15 mouse cellular contexts compared by ENCODE assay signal in genomic region chr7:113828122-113828571, GRCm38 (mm10).
DNase-seq lines count a peak whose midpoint lies in the region; ATAC-seq lines count a peak whose summit lies in the region.
"Had no signal": no experiment of that assay in that cellular context is flagged by ENCODE, and none has a peak within 500 bp of the region (broad histone marks: within the 10 kb centered on the region; RNA-seq: fewer than 3 reads in every experiment).

No protein-coding gene starts in this region.

- no peaks in the 10 kb centered on the region for H3K36me3 ChIP-seq in neural tube, embryonic 11.5 days (ENCODE audit: control insufficient read depth, insufficient read depth, low read length)
- H3K36me3 ChIP-seq in hindbrain, embryonic 11.5 days (ENCODE audit: control insufficient read depth, insufficient read depth, low read length): no peaks in the 10 kb centered on the region
- no peaks in the 10 kb centered on the region for H3K36me3 ChIP-seq in midbrain, embryonic 11.5 days (ENCODE audit: control insufficient read depth, insufficient read depth, low read length)
- H3K36me3 ChIP-seq: limb, embryonic 12.5 days had no signal

- H3K4me1 ChIP-seq in neural tube, embryonic 11.5 days (ENCODE audit: control insufficient read depth, insufficient read depth, low read length): peaks cover 7% of the 10 kb centered on the region
- no peaks in the 10 kb centered on the region for H3K4me1 ChIP-seq in hindbrain, embryonic 11.5 days (replicated peaks; ENCODE audit: control insufficient read depth, insufficient read depth, low read length)
- peaks cover 13% of the 10 kb centered on the region; the same call in 1 of the 2 replicates for H3K4me1 ChIP-seq in midbrain, embryonic 11.5 days (ENCODE audit: control insufficient read depth, insufficient read depth, low read length)
- H3K4me1 ChIP-seq: limb, embryonic 12.5 days had no signal

- peak; percentile 80 for ATAC-seq in neural tube, embryonic 11.5 days (ENCODE audit: insufficient read depth, low FRiP score, low TSS enrichment)
- ATAC-seq in hindbrain, embryonic 11.5 days (ENCODE audit: low FRiP score): peak; percentile 67
- peak; percentile 65 for ATAC-seq in midbrain, embryonic 11.5 days (ENCODE audit: low FRiP score)

- intact Hi-C loops in left cerebral cortex, postnatal 10 days (cut with DNase I): no loop called here

- 36% methylated on average over 2 of the region's 2 CpGs for WGBS in neural tube, embryonic 11.5 days
- WGBS in hindbrain, embryonic 11.5 days: 28% methylated on average over 2 of the region's 2 CpGs
- WGBS in midbrain, embryonic 11.5 days: 12% methylated on average over 2 of the region's 2 CpGs

- H3K27me3 ChIP-seq in neural tube, embryonic 11.5 days (ENCODE audit: control insufficient read depth, insufficient read depth, low read length): no peaks in the 10 kb centered on the region
- no peaks in the 10 kb centered on the region for H3K27me3 ChIP-seq in hindbrain, embryonic 11.5 days (ENCODE audit: control insufficient read depth, insufficient read depth, low read length)
- peaks cover 2% of the 10 kb centered on the region; the same call in 1 of the 2 replicates for H3K27me3 ChIP-seq in midbrain, embryonic 11.5 days (ENCODE audit: control insufficient read depth, insufficient read depth, low read length)
- H3K27me3 ChIP-seq: limb, embryonic 12.5 days had no signal

- no peak overlapping the region for H3K27ac ChIP-seq in neural tube, embryonic 11.5 days (ENCODE audit: low read depth, low read length)
- no peak overlapping the region for H3K27ac ChIP-seq in hindbrain, embryonic 11.5 days (ENCODE audit: low read depth, low read length)
- no peak overlapping the region for H3K27ac ChIP-seq in midbrain, embryonic 11.5 days (ENCODE audit: low read depth, low read length)
- H3K27ac ChIP-seq: limb, embryonic 12.5 days had no signal

- DNase-seq in neural tube, embryonic 11.5 days (ENCODE audit: low spot score): peak; percentile 38
- DNase-seq in neural tube, embryonic 10.5 days (ENCODE audit: extremely low spot score, low spot score): no peak
- DNase-seq in hindbrain, embryonic 11.5 days (ENCODE audit: low spot score): no peak
- no peak for DNase-seq in midbrain, embryonic 11.5 days (ENCODE audit: low spot score, missing footprints)
- peak; percentile 76 for DNase-seq in retina, postnatal 1 day
- no peak for DNase-seq in liver
- DNase-seq in left cerebral cortex, postnatal 10 days (ENCODE audit: extremely low spot score in 1 of 2, low spot score in 2 of 2): no peak
- DNase-seq in gastrocnemius, postnatal 10 days: no peak
- DNase-seq: adrenal gland, postnatal 10 days; cerebellum, postnatal 36 days; heart, postnatal 4 days; layer of hippocampus, adult 9-11 months; lung, adult 2 months had no signal

- H3K4me3 ChIP-seq in neural tube, embryonic 11.5 days (ENCODE audit: low read depth, low read length): no peak overlapping the region
- H3K4me3 ChIP-seq in hindbrain, embryonic 11.5 days (ENCODE audit: low read depth, low read length): no peak overlapping the region
- H3K4me3 ChIP-seq in midbrain, embryonic 11.5 days (ENCODE audit: low read depth, low read length): no peak overlapping the region
- H3K4me3 ChIP-seq: limb, embryonic 12.5 days; myocyte had no signal

- no peaks in the 10 kb centered on the region for H3K9me3 ChIP-seq in neural tube, embryonic 11.5 days (ENCODE audit: control insufficient read depth, low read length)
- no peaks in the 10 kb centered on the region for H3K9me3 ChIP-seq in hindbrain, embryonic 11.5 days (ENCODE audit: control insufficient read depth, low read length)
- H3K9me3 ChIP-seq in midbrain, embryonic 11.5 days (ENCODE audit: control insufficient read depth, low read length): no peaks in the 10 kb centered on the region
- H3K9me3 ChIP-seq: limb, embryonic 12.5 days had no signal

- H3K4me2 ChIP-seq in neural tube, embryonic 11.5 days (ENCODE audit: low read depth): no peak overlapping the region
- H3K4me2 ChIP-seq in hindbrain, embryonic 11.5 days (replicated peaks; ENCODE audit: low read depth, low read length): no peak overlapping the region
- H3K4me2 ChIP-seq in midbrain, embryonic 11.5 days: no peak overlapping the region
- H3K4me2 ChIP-seq: limb, embryonic 12.5 days had no signal

- no peak overlapping the region for H3K9ac ChIP-seq in neural tube, embryonic 11.5 days (ENCODE audit: low read length)
- no peak overlapping the region for H3K9ac ChIP-seq in hindbrain, embryonic 11.5 days (ENCODE audit: low read depth, low read length)
- H3K9ac ChIP-seq in midbrain, embryonic 11.5 days (ENCODE audit: low read length): no peak overlapping the region
- H3K9ac ChIP-seq: limb, embryonic 12.5 days had no signal

Comparison
In these comparisons a context has a peak if more than half of its experiments do, and no peak if none do; other contexts are left out.
1. DNase-seq: peak in neural tube, embryonic 11.5 days (single experiment) and retina, postnatal 1 day (single experiment); none in neural tube, embryonic 10.5 days (single experiment), hindbrain, embryonic 11.5 days (single experiment), midbrain, embryonic 11.5 days (single experiment), liver (single experiment), left cerebral cortex, postnatal 10 days (0 of 2) and gastrocnemius, postnatal 10 days (single experiment).
2. Peak in every context shown above with its lines, with median percentiles within 50 percentile points of each other: ATAC-seq.